In the genomic region with DNA sequence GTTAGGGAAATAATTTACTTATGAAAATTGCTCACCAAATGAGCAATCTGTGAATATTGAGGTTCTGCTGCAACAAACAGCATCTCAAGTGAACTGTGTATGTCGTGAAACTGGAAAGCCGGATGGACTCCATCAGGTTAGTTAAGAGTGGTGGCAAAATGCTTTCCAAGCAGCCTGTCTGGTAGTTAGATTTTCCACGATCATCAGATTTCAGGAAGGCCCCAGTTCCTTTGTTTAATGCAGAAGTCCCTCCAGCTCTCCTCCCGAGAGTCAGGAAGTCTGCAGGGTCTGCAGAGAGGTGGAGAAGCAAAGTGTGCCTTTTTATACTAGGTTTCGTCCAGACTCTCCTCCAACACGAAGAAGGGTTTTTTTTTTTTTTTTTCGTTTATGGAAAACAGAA, we compare ENCODE assay signal across 13 mouse cellular contexts. TPM values are rescaled to one million over a fixed set of nuclear protein-coding genes. Genes with fewer than 3 reads are reported as not detected.
DNase-seq lines count a peak whose midpoint lies in the region; ATAC-seq and TF ChIP-seq lines count a peak whose summit lies in the region.
"Had no signal": no experiment of that assay in that cellular context is flagged by ENCODE, and none has a peak within 500 bp of the region (broad histone marks: within the 10 kb centered on the region; RNA-seq: fewer than 3 reads in every experiment).

No protein-coding gene starts in this region.

- no peaks in the 10 kb centered on the region for H3K27me3 ChIP-seq in lung, embryonic 14.5 days (ENCODE audit: insufficient read depth, low read length)
- H3K27me3 ChIP-seq in forebrain, embryonic 15.5 days, result no peaks in the 10 kb centered on the region
- H3K27me3 ChIP-seq in limb, embryonic 12.5 days, result no peaks in the 10 kb centered on the region
- no peaks in the 10 kb centered on the region for H3K27me3 ChIP-seq in stomach, embryonic 16.5 days (ENCODE audit: control insufficient read depth, insufficient read depth, low read length)

- WGBS in lung, embryonic 14.5 days, result 43% methylated on average over 7 of the region's 7 CpGs
- 48% methylated on average over 7 of the region's 7 CpGs for WGBS in lung, adult 2 months
- WGBS in forebrain, embryonic 15.5 days, result 11% methylated on average over 7 of the region's 7 CpGs
- 8% methylated on average over 7 of the region's 7 CpGs for whole genome bisulfite sequencing in limb, embryonic 12.5 days
- WGBS in stomach, embryonic 16.5 days, result 39% methylated on average over 7 of the region's 7 CpGs

- H3K4me2 ChIP-seq in lung, embryonic 14.5 days, result no peak overlapping the region; the same call in 1 of the 2 replicates
- peak overlapping the region; percentile 55 for H3K4me2 ChIP-seq in forebrain, embryonic 15.5 days (replicated peaks)
- H3K4me2 ChIP-seq in limb, embryonic 12.5 days, result peak overlapping the region; percentile 63
- H3K4me2 ChIP-seq in stomach, embryonic 16.5 days (ENCODE audit: low read depth, low read length), result peak overlapping the region; percentile 44
- H3K4me2 ChIP-seq: liver, embryonic 13.5 days had no signal

- H3K4me1 ChIP-seq in lung, embryonic 14.5 days (ENCODE audit: insufficient read depth), result no peaks in the 10 kb centered on the region; the same call in 1 of the 2 replicates
- no peaks in the 10 kb centered on the region for H3K4me1 ChIP-seq in lung, adult 2 months (ENCODE audit: control insufficient read depth, insufficient read depth, low read length)
- peaks cover 54% of the 10 kb centered on the region for H3K4me1 ChIP-seq in forebrain, embryonic 15.5 days
- H3K4me1 ChIP-seq in limb, embryonic 12.5 days (replicated peaks), result peaks cover 44% of the 10 kb centered on the region
- H3K4me1 ChIP-seq in stomach, embryonic 16.5 days (ENCODE audit: control insufficient read depth, insufficient read depth, low read length), result peaks cover 4% of the 10 kb centered on the region

- H3K4me3 ChIP-seq in lung, embryonic 14.5 days (ENCODE audit: low read depth, low read length), result no peak overlapping the region
- H3K4me3 ChIP-seq in lung, adult 2 months (replicated peaks; ENCODE audit: extremely low read depth, low read depth, low read length), result no peak overlapping the region
- H3K4me3 ChIP-seq in forebrain, embryonic 15.5 days, result peak overlapping the region; percentile 59
- H3K4me3 ChIP-seq in limb, embryonic 12.5 days (replicated peaks), result peak overlapping the region; percentile 64
- no peak overlapping the region for H3K4me3 ChIP-seq in stomach, embryonic 16.5 days (replicated peaks; ENCODE audit: low read length)
- H3K4me3 ChIP-seq: liver, embryonic 13.5 days had no signal

- H3K27ac ChIP-seq in lung, embryonic 14.5 days (ENCODE audit: low read depth), result no peak overlapping the region
- H3K27ac ChIP-seq in forebrain, embryonic 15.5 days (replicated peaks), result peak overlapping the region; percentile 18; the same call in 1 of the 2 replicates
- H3K27ac ChIP-seq in limb, embryonic 12.5 days, result peak overlapping the region; percentile 84
- H3K27ac ChIP-seq in stomach, embryonic 16.5 days (ENCODE audit: low read length), result no peak overlapping the region
- H3K27ac ChIP-seq: liver, embryonic 13.5 days had no signal

- no peaks in the 10 kb centered on the region for H3K9me3 ChIP-seq in lung, embryonic 14.5 days (ENCODE audit: low read depth, low read length)
- H3K9me3 ChIP-seq in forebrain, embryonic 15.5 days, result no peaks in the 10 kb centered on the region
- no peaks in the 10 kb centered on the region for H3K9me3 ChIP-seq in limb, embryonic 12.5 days
- no peaks in the 10 kb centered on the region for H3K9me3 ChIP-seq in stomach, embryonic 16.5 days (replicated peaks; ENCODE audit: control insufficient read depth, low read length)
- H3K9me3 ChIP-seq: liver, embryonic 13.5 days had no signal

- no peak for TF ChIP-seq POLR2A in lung, adult 2 months (IDR thresholded peaks at IDR 0.05; ENCODE audit: borderline replicate concordance, extremely low read depth, low read depth, low read length)

- DNase-seq in lung, embryonic 14.5 days, result peak; percentile 19
- DNase-seq in lung, adult 2 months, result no peak
- no peak for DNase-seq in thymus, postnatal 14 days
- DNase-seq: adrenal gland, postnatal 14 days; gastrocnemius, postnatal 10 days; kidney, adult 9 months; liver, embryonic 13.5 days; right cerebral cortex, postnatal 25 days; thymus, postnatal 4 days had no signal

- H3K9ac ChIP-seq in lung, embryonic 14.5 days, result no peak overlapping the region
- peak overlapping the region; percentile 41 for H3K9ac ChIP-seq in forebrain, embryonic 15.5 days (replicated peaks)
- H3K9ac ChIP-seq in limb, embryonic 12.5 days (replicated peaks), result peak overlapping the region; percentile 35; the same call in 1 of the 2 replicates
- no peak overlapping the region for H3K9ac ChIP-seq in stomach, embryonic 16.5 days (ENCODE audit: low read length)
- H3K9ac ChIP-seq: liver, embryonic 13.5 days had no signal

- TF ChIP-seq CTCF in lung, embryonic 14.5 days (IDR thresholded peaks at IDR 0.05; ENCODE audit: low read depth), result no peak
- TF ChIP-seq CTCF in lung, adult 2 months (IDR thresholded peaks at IDR 0.05; ENCODE audit: insufficient read depth, low read length), result no peak

- H3K36me3 ChIP-seq in lung, embryonic 14.5 days (ENCODE audit: insufficient read depth), result no peaks in the 10 kb centered on the region
- H3K36me3 ChIP-seq in forebrain, embryonic 15.5 days, result 0 out of 2 replicates have a peak, but pooled peaks cover 5% of the 10 kb centered on the region
- H3K36me3 ChIP-seq in limb, embryonic 12.5 days, result peaks cover 9% of the 10 kb centered on the region
- 0 out of 2 replicates have a peak, but pooled peaks cover 3% of the 10 kb centered on the region for H3K36me3 ChIP-seq in stomach, embryonic 16.5 days (ENCODE audit: control insufficient read depth, insufficient read depth, low read length)
- H3K36me3 ChIP-seq: liver, embryonic 13.5 days had no signal

- ATAC-seq in lung, embryonic 14.5 days (ENCODE audit: insufficient read depth), result no peak
- ATAC-seq in forebrain, embryonic 15.5 days (replicated peaks), result no peak
- ATAC-seq in limb, embryonic 12.5 days (ENCODE audit: insufficient number of reproducible peaks, insufficient read depth, low FRiP score, low TSS enrichment, low read depth), result no peak
- ATAC-seq in stomach, embryonic 16.5 days (ENCODE audit: insufficient read depth, low FRiP score), result no peak
- no peak for ATAC-seq in megakaryocyte progenitor cell, adult 5-6 weeks (replicated peaks; ENCODE audit: poor library complexity)

RNA-seq across cellular contexts. Expression of a gene that starts 4.4 kb away (rescaled TPM):
- 10.2 and 13.7 TPM in 2 replicates for polyA plus RNA-seq in lung, embryonic 14.5 days (2014; fragmentation: Nextera tagmentation; extraction: Ambion mirVana)
- polyA plus RNA-seq in lung, adult 2 months (2012; rRNA removed), result 5.4 and 9.8 TPM in 2 replicates
- 52.8 and 56.6 TPM in 2 replicates for polyA plus RNA-seq in forebrain, embryonic 15.5 days (2015; fragmentation: Nextera tagmentation; extraction: Ambion mirVana)
- 51.9 and 58.2 TPM in 2 replicates for polyA plus RNA-seq in limb, embryonic 12.5 days (2016; fragmentation: Nextera tagmentation; extraction: Ambion mirVana)
- polyA plus RNA-seq in stomach, embryonic 16.5 days (2015; fragmentation: Nextera tagmentation; extraction: Ambion mirVana), result 19.5 and 20.1 TPM in 2 replicates
- not detected in 2 replicates for total RNA-seq in megakaryocyte progenitor cell, adult 5-6 weeks (2015)
- total RNA-seq in megakaryocyte progenitor cell, adult 5-6 weeks (2017), result not detected in 2 replicates

Comparison
In these comparisons a context has a peak if more than half of its experiments do, and no peak if none do; other contexts are left out.
1. H3K27ac ChIP-seq: peak in forebrain, embryonic 15.5 days (single experiment) and limb, embryonic 12.5 days (single experiment); none in lung, embryonic 14.5 days (single experiment) and stomach, embryonic 16.5 days (single experiment).
2. H3K4me3 ChIP-seq: peak in forebrain, embryonic 15.5 days (single experiment) and limb, embryonic 12.5 days (single experiment); none in lung, embryonic 14.5 days (single experiment), lung, adult 2 months (single experiment) and stomach, embryonic 16.5 days (single experiment).
3. H3K9ac ChIP-seq: peak in forebrain, embryonic 15.5 days (single experiment) and limb, embryonic 12.5 days (single experiment); none in lung, embryonic 14.5 days (single experiment) and stomach, embryonic 16.5 days (single experiment).